ENCODE assay signal across 8 mouse cellular contexts in genomic region chr4:56865003-56865511, GRCm38 (mm10). TPM values are rescaled to one million over a fixed set of nuclear protein-coding genes. Genes with fewer than 3 reads are reported as not detected.
A peak's percentile ranks its signal among the peaks of the same experiment; 100 is the strongest.
DNase-seq lines count a peak whose midpoint lies in the region; ATAC-seq lines count a peak whose summit lies in the region.

TSS of gene Ctnnal1 (minus strand) at chr4:56865188.

- peaks cover 62% of the 10 kb centered on the region for H3K4me1 ChIP-seq in megakaryocyte, embryonic 14.5 days

- peaks cover 19% of the 10 kb centered on the region for H3K36me3 ChIP-seq in megakaryocyte, embryonic 14.5 days (replicated peaks; ENCODE audit: low read length)

- H3K4me3 ChIP-seq in megakaryocyte, embryonic 14.5 days (replicated peaks): peak within 1 kb of the TSS; percentile 97

- peak; percentile 77 for ATAC-seq in inflammation-experienced regulatory T-cells, adult 6 months

- H3K27me3 ChIP-seq in megakaryocyte, embryonic 14.5 days (replicated peaks): no peaks in the 10 kb centered on the region

- DNase-seq in adrenal gland, adult 18-20 months (ENCODE audit: low spot score in 2 of 2): peak; percentile 82 to 92
- peak; percentile 94 for DNase-seq in embryo, embryonic 10.5 days (ENCODE audit: low spot score)
- peak; percentile 89 for DNase-seq in gastrocnemius, postnatal 25 days
- DNase-seq in left cerebral cortex, adult 9 months (ENCODE audit: low spot score in 2 of 2): peak; percentile 77 to 87
- DNase-seq in right cerebral cortex, postnatal 10 days (ENCODE audit: low spot score in 2 of 2): peak; percentile 87 to 88
- DNase-seq in urinary bladder, postnatal 14 days (ENCODE audit: low spot score): peak; percentile 95

- H3K9me3 ChIP-seq in megakaryocyte, embryonic 14.5 days: no peaks in the 10 kb centered on the region

RNA-seq across cellular contexts. Expression of gene Ctnnal1, which starts in this region (rescaled TPM):
- total RNA-seq in adrenal gland, adult 18-20 months (2021): 10 to 100 TPM in 1 of 2 experiments, 1 to 10 TPM in 1; 9.8 to 20.7 TPM
- total RNA-seq in gastrocnemius, postnatal 25 days (2021): 10 to 100 TPM in 1 of 2 experiments, 1 to 10 TPM in 1; 9.9 to 11.7 TPM
- 1 to 10 TPM in 2 of 3 experiments, under 1 TPM in 1; 0.89 to 2.6 (median 1.5) TPM for polyA plus RNA-seq in inflammation-experienced regulatory T-cells, adult 6 months (2017; shearing (Covaris generic))
- polyA plus RNA-seq in megakaryocyte, embryonic 14.5 days (2012; ENCODE audit: insufficient read depth, low replicate concordance): 9.0 and 19.4 TPM in 2 replicates

Comparison
In these comparisons a context has a peak if more than half of its experiments do, and no peak if none do; other contexts are left out.
1. Peak in every context shown above with its lines: DNase-seq, ATAC-seq and H3K4me3 ChIP-seq.